8 mouse cellular contexts compared by ENCODE assay signal in the genomic region with DNA sequence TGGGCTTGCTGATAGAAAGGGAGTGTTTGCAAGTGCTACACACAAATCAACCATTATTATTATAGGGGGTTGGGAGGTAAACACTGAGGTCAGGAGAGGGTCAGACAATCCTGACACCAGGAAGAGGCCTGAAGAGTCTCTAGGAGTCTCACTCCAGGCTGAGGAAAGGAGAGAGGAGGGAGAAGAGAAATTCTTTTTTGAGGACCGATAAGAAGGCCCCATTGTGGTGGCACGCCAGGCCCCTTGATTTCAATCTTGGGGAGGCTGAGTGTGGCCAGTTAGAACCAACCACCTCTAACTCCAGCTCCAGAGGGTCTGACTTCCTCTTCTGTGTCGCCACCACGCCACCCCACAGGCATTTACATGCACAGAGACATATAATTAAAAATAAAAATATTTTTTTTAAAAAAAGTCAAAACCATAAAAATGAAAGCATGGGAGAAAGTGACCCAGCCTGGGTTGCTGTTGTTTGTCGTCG. TPM values are rescaled to one million over a fixed set of nuclear protein-coding genes. Genes with fewer than 3 reads are reported as not detected.
DNase-seq lines count a peak whose midpoint lies in the region; ATAC-seq and TF ChIP-seq lines count a peak whose summit lies in the region.

No protein-coding gene starts in this region.

- H3K27ac ChIP-seq in kidney, adult 2 months (ENCODE audit: insufficient read depth, low read depth, low read length) = no peak overlapping the region
- H3K27ac ChIP-seq in bone marrow, adult 2 months (ENCODE audit: control insufficient read depth, insufficient read depth, low read depth, low read length, poor library complexity) = peak overlapping the region; percentile 68; the same call in 1 of the 2 replicates
- peak overlapping the region; percentile 95 for H3K27ac ChIP-seq in hindbrain, embryonic 10.5 days
- H3K27ac ChIP-seq in midbrain, embryonic 11.5 days (ENCODE audit: low read depth, low read length) = peak overlapping the region; percentile 65; the same call in 1 of the 2 replicates

- H3K9ac ChIP-seq in midbrain, embryonic 11.5 days (ENCODE audit: low read length) = peak overlapping the region; percentile 76

- ATAC-seq in midbrain, embryonic 11.5 days (ENCODE audit: low FRiP score) = no peak

- peak overlapping the region; percentile 87 for H3K4me2 ChIP-seq in midbrain, embryonic 11.5 days

- no peaks in the 10 kb centered on the region for H3K27me3 ChIP-seq in kidney, adult 2 months (replicated peaks; ENCODE audit: control insufficient read depth, insufficient read depth, low read length)
- H3K27me3 ChIP-seq in hindbrain, embryonic 10.5 days (ENCODE audit: insufficient read depth, poor library complexity, severe bottlenecking) = peaks cover 21% of the 10 kb centered on the region
- peaks cover 3% of the 10 kb centered on the region; the same call in 1 of the 2 replicates for H3K27me3 ChIP-seq in midbrain, embryonic 11.5 days (ENCODE audit: control insufficient read depth, insufficient read depth, low read length)

- TF ChIP-seq CTCF in kidney, adult 2 months (conservative IDR thresholded peaks at IDR 0.05; ENCODE audit: insufficient read depth, insufficient read length, low read depth, low read length) = no peak
- no peak for TF ChIP-seq CTCF in bone marrow, adult 2 months (IDR thresholded peaks at IDR 0.05; ENCODE audit: control insufficient read depth, insufficient read depth, low read length)

- peak overlapping the region; percentile 57; the same call in 1 of the 2 replicates for H3K4me3 ChIP-seq in kidney, adult 2 months (ENCODE audit: insufficient read depth, low read depth, low read length)
- peak overlapping the region; percentile 97 for H3K4me3 ChIP-seq in bone marrow, adult 2 months (replicated peaks; ENCODE audit: control insufficient read depth, low read depth, low read length)
- H3K4me3 ChIP-seq in hindbrain, embryonic 10.5 days = peak overlapping the region; percentile 80
- H3K4me3 ChIP-seq in midbrain, embryonic 11.5 days (ENCODE audit: low read depth, low read length) = peak overlapping the region; percentile 66

- H3K4me1 ChIP-seq in kidney, adult 2 months (ENCODE audit: control insufficient read depth, insufficient read depth, low read length) = no peaks in the 10 kb centered on the region
- H3K4me1 ChIP-seq in bone marrow, adult 2 months (ENCODE audit: control insufficient read depth, insufficient read depth, low read length) = peaks cover 2% of the 10 kb centered on the region; the same call in 1 of the 2 replicates
- H3K4me1 ChIP-seq in hindbrain, embryonic 10.5 days (replicated peaks) = peaks cover 73% of the 10 kb centered on the region
- peaks cover 43% of the 10 kb centered on the region for H3K4me1 ChIP-seq in midbrain, embryonic 11.5 days (ENCODE audit: control insufficient read depth, insufficient read depth, low read length)

- WGBS in kidney, adult 2 months = 32% methylated on average over 6 of the region's 6 CpGs
- WGBS in bone marrow, adult 2 months = 4% methylated on average over 6 of the region's 6 CpGs
- WGBS in hindbrain, embryonic 10.5 days = 14% methylated on average over 6 of the region's 6 CpGs
- WGBS in midbrain, embryonic 11.5 days = 13% methylated on average over 6 of the region's 6 CpGs

- H3K36me3 ChIP-seq in kidney, adult 2 months (ENCODE audit: control insufficient read depth, insufficient read depth, low read length) = no peaks in the 10 kb centered on the region
- H3K36me3 ChIP-seq in hindbrain, embryonic 10.5 days = peaks cover 28% of the 10 kb centered on the region
- peaks cover 11% of the 10 kb centered on the region; the same call in 1 of the 2 replicates for H3K36me3 ChIP-seq in midbrain, embryonic 11.5 days (ENCODE audit: control insufficient read depth, insufficient read depth, low read length)

- DNase-seq in kidney, adult 2 months = no peak
- no peak for DNase-seq in kidney, postnatal 10 days
- DNase-seq in hindbrain, embryonic 10.5 days (ENCODE audit: low spot score) = no peak
- DNase-seq in midbrain, embryonic 11.5 days (ENCODE audit: low spot score, missing footprints) = no peak
- no peak for DNase-seq in layer of hippocampus, adult 18-20 months (ENCODE audit: low spot score in 2 of 2)
- no peak for DNase-seq in layer of hippocampus, adult 8-10 months (ENCODE audit: low spot score in 2 of 2)
- no peak for DNase-seq in layer of hippocampus, postnatal 36 days

- no peaks in the 10 kb centered on the region for H3K9me3 ChIP-seq in hindbrain, embryonic 10.5 days
- no peaks in the 10 kb centered on the region for H3K9me3 ChIP-seq in midbrain, embryonic 11.5 days (ENCODE audit: control insufficient read depth, low read length)

- TF ChIP-seq POLR2A in kidney, adult 2 months (IDR thresholded peaks at IDR 0.05; ENCODE audit: low read depth, low read length) = no peak
- TF ChIP-seq POLR2A in bone marrow, adult 2 months (IDR thresholded peaks at IDR 0.05; ENCODE audit: borderline replicate concordance, control insufficient read depth, low read depth, low read length) = no peak

RNA-seq across cellular contexts. Expression of gene Pimreg, which starts 0.5 kb away (rescaled TPM):
- polyA plus RNA-seq in kidney, adult 2 months (2012; rRNA removed) = 0.39 and 0.55 TPM in 2 replicates
- polyA plus RNA-seq in bone marrow, adult 2 months (2011; ENCODE audit: insufficient read depth, insufficient read length, low replicate concordance, missing spikeins) = 6.5 and 14.0 TPM in 2 replicates
- 228 and 229 TPM in 2 replicates for polyA plus RNA-seq in hindbrain, embryonic 10.5 days (2016; fragmentation: Nextera tagmentation; extraction: Ambion mirVana)
- 201 and 214 TPM in 2 replicates for polyA plus RNA-seq in midbrain, embryonic 11.5 days (2014; fragmentation: Nextera tagmentation; extraction: Ambion mirVana)
- total RNA-seq in layer of hippocampus, adult 18-20 months (2021) = not detected
- under 1 TPM in 2 of 4 experiments, not detected in 2; 0.58 to 0.77 TPM for total RNA-seq in layer of hippocampus, adult 8-10 months (2022)
- total RNA-seq in layer of hippocampus, postnatal 36 days (2021) = under 1 TPM; 0.45 to 0.63 TPM

RNA-seq across cellular contexts. Expression of gene Aipl1, which starts 4.0 kb away (rescaled TPM):
- polyA plus RNA-seq in kidney, adult 2 months (2012; rRNA removed) = not detected in 2 replicates
- not detected in 2 replicates for polyA plus RNA-seq in bone marrow, adult 2 months (2011; ENCODE audit: insufficient read depth, insufficient read length, low replicate concordance, missing spikeins)
- 0.31 and 0.55 TPM in 2 replicates for polyA plus RNA-seq in hindbrain, embryonic 10.5 days (2016; fragmentation: Nextera tagmentation; extraction: Ambion mirVana)
- 0.15 and 0.44 TPM in 2 replicates for polyA plus RNA-seq in midbrain, embryonic 11.5 days (2014; fragmentation: Nextera tagmentation; extraction: Ambion mirVana)
- not detected for total RNA-seq in layer of hippocampus, adult 18-20 months (2021)
- total RNA-seq in layer of hippocampus, adult 8-10 months (2022) = not detected
- total RNA-seq in layer of hippocampus, postnatal 36 days (2021) = not detected

Comparison
In these comparisons a context has a peak if more than half of its experiments do, and no peak if none do; other contexts are left out.
1. RNA of gene Pimreg, which starts 0.5 kb away (polyA plus RNA-seq): 228 to 229 TPM in hindbrain, embryonic 10.5 days and 201 to 214 TPM in midbrain, embryonic 11.5 days; 6.5 to 14.0 TPM in bone marrow, adult 2 months and 0.39 to 0.55 TPM in kidney, adult 2 months; every median in the first group is over 10 times any median in the second.
2. Peak in every context shown above with its lines, with median percentiles within 50 percentile points of each other: H3K4me3 ChIP-seq.